Mouse (Mus musculus): ENCODE measurements around the gene Ppil4. TPM values are rescaled to one million over a fixed set of nuclear protein-coding genes. Genes with fewer than 3 reads are reported as not detected.
A peak's percentile ranks its signal among the peaks of the same experiment; 100 is the strongest.
"Not testable (repeated sequence)": the region's sequence is repeated elsewhere in the genome, so short reads cannot be mapped to it uniquely, and the experiment has no call there.

Ppil4 gene
- polyA plus RNA-seq (2015; fragmentation: Nextera tagmentation; extraction: Ambion mirVana): 63.7 and 65.0 TPM in 2 replicates

- H3K27ac ChIP-seq (ENCODE audit: low read length): peak within 1 kb of the TSS; percentile 64
- peak; percentile 97 for ATAC-seq
- WGBS: under 1% methylated on average over 52 of the region's 52 CpGs
Measured at GRCm38 (mm10) chr10:7792751-7793385, at the start of gene Ppil4, which contains the start of gene Ginm1. Gene Ppil4, plus strand, starts transcription at chr10:7792891. Gene Ginm1, minus strand, starts transcription at chr10:7792824.

GRCm38 (mm10) chr10:7745528-7745927 is 47.2 kb upstream of the Ppil4 start:
- 94% methylated on average over 6 of the region's 6 CpGs for WGBS
- not testable (repeated sequence) for H3K9ac ChIP-seq (replicated peaks; ENCODE audit: low read depth, low read length); H3K4me3 ChIP-seq (replicated peaks; ENCODE audit: low read length); H3K27me3 ChIP-seq (replicated peaks; ENCODE audit: control insufficient read depth, insufficient read depth, low read length); ATAC-seq; H3K4me2 ChIP-seq (ENCODE audit: low read length); H3K4me1 ChIP-seq (replicated peaks; ENCODE audit: control insufficient read depth, insufficient read depth, low read length); H3K27ac ChIP-seq (ENCODE audit: low read length); H3K9me3 ChIP-seq (ENCODE audit: control insufficient read depth, low read length)
- H3K36me3 ChIP-seq (ENCODE audit: control insufficient read depth, insufficient read depth): peaks cover 12% of the 10 kb centered on the region

More at GRCm38 (mm10) chr10:7792751-7793385, at the start of gene Ppil4, which contains the start of gene Ginm1:
- peak within 1 kb of the TSS; percentile 80 for H3K4me2 ChIP-seq (ENCODE audit: low read length)
- H3K9me3 ChIP-seq (ENCODE audit: control insufficient read depth, low read length): no peaks in the 10 kb centered on the region
- peak within 1 kb of the TSS; percentile 98 for H3K4me3 ChIP-seq (replicated peaks; ENCODE audit: low read length)
- peak within 1 kb of the TSS; percentile 88 for H3K9ac ChIP-seq (replicated peaks; ENCODE audit: low read depth, low read length)
- peaks cover 13% of the 10 kb centered on the region for H3K4me1 ChIP-seq (replicated peaks; ENCODE audit: control insufficient read depth, insufficient read depth, low read length)
- H3K36me3 ChIP-seq (ENCODE audit: control insufficient read depth, insufficient read depth): peaks cover 12% of the 10 kb centered on the region
- no peaks in the 10 kb centered on the region for H3K27me3 ChIP-seq (replicated peaks; ENCODE audit: control insufficient read depth, insufficient read depth, low read length)

- no peak overlapping the region for H3K4me3 ChIP-seq (replicated peaks; ENCODE audit: low read length)
- no peak overlapping the region for H3K27ac ChIP-seq (ENCODE audit: low read length)
- H3K9ac ChIP-seq (replicated peaks; ENCODE audit: low read depth, low read length): no peak overlapping the region
- no peaks in the 10 kb centered on the region for H3K9me3 ChIP-seq (ENCODE audit: control insufficient read depth, low read length)
- no peak for ATAC-seq
- no peak overlapping the region for H3K4me2 ChIP-seq (ENCODE audit: low read length)
- 91% methylated on average over 6 of the region's 6 CpGs for WGBS
- H3K4me1 ChIP-seq (replicated peaks; ENCODE audit: control insufficient read depth, insufficient read depth, low read length): no peaks in the 10 kb centered on the region
- H3K27me3 ChIP-seq (replicated peaks; ENCODE audit: control insufficient read depth, insufficient read depth, low read length): no peaks in the 10 kb centered on the region
- peaks cover 27% of the 10 kb centered on the region for H3K36me3 ChIP-seq (ENCODE audit: control insufficient read depth, insufficient read depth)
Measured at GRCm38 (mm10) chr10:7748752-7749151, 43.9 kb upstream of the Ppil4 start.

DNA sequence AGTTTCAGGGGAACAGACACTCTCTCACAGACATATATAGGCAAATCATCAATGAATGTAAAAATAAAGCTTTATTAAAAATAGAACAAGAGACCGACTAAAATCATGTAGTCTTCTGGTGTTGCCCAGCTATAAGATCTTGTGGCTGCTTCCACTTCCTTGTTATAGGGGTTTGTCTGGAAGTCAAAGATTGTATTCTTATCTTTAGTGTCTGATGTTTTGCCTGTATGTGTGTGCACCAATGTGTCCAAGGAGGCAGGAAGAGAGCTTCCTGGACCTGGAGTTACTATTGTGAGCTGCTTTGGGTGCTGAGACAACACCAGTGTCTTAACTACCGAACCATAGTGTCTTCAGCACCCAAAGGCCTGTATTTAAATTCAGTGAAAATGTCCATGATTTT is 35.1 kb upstream of the Ppil4 start:
- no peak overlapping the region for H3K27ac ChIP-seq (ENCODE audit: low read length)
- H3K9me3 ChIP-seq (ENCODE audit: control insufficient read depth, low read length): no peaks in the 10 kb centered on the region
- H3K9ac ChIP-seq (replicated peaks; ENCODE audit: low read depth, low read length): no peak overlapping the region
- H3K36me3 ChIP-seq (ENCODE audit: control insufficient read depth, insufficient read depth): peaks cover 26% of the 10 kb centered on the region
- H3K4me1 ChIP-seq (replicated peaks; ENCODE audit: control insufficient read depth, insufficient read depth, low read length): no peaks in the 10 kb centered on the region
- no peak overlapping the region for H3K4me2 ChIP-seq (ENCODE audit: low read length)
- 98% methylated on average over 2 of the region's 2 CpGs for WGBS
- ATAC-seq: no peak
- no peak overlapping the region for H3K4me3 ChIP-seq (replicated peaks; ENCODE audit: low read length)
- no peaks in the 10 kb centered on the region for H3K27me3 ChIP-seq (replicated peaks; ENCODE audit: control insufficient read depth, insufficient read depth, low read length)

GRCm38 (mm10) chr10:7772346-7772745 is 20.3 kb upstream of the Ppil4 start:
- H3K36me3 ChIP-seq (ENCODE audit: control insufficient read depth, insufficient read depth): peaks cover 30% of the 10 kb centered on the region
- no peaks in the 10 kb centered on the region for H3K27me3 ChIP-seq (replicated peaks; ENCODE audit: control insufficient read depth, insufficient read depth, low read length)
- H3K4me3 ChIP-seq (replicated peaks; ENCODE audit: low read length): no peak overlapping the region
- H3K9me3 ChIP-seq (ENCODE audit: control insufficient read depth, low read length): no peaks in the 10 kb centered on the region
- H3K9ac ChIP-seq (replicated peaks; ENCODE audit: low read depth, low read length): no peak overlapping the region
- WGBS: 94% methylated on average over 4 of the region's 4 CpGs
- H3K4me1 ChIP-seq (replicated peaks; ENCODE audit: control insufficient read depth, insufficient read depth, low read length): no peaks in the 10 kb centered on the region
- H3K27ac ChIP-seq (ENCODE audit: low read length): no peak overlapping the region
- ATAC-seq: no peak
- no peak overlapping the region for H3K4me2 ChIP-seq (ENCODE audit: low read length)

DNA sequence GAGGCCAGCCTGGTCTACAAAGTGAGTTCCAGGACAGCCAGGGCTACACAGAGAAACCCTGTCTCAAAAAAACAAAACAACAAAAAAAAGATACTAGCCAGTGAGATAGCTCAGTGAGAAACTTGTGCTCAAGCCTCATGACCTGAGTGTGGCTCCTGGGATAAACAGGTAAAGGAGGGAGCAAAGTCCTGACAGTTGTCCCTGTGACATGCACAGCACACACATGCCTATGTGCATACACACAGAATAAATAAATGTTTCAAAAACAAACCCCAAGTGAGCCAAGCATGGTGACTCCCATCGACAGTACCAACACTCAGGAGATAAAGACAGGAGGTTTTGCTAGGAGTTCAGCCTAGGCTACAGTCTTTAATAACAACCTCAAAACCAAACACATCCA is 19.9 kb upstream of the Ppil4 start:
- H3K9me3 ChIP-seq (ENCODE audit: control insufficient read depth, low read length): no peaks in the 10 kb centered on the region
- H3K27ac ChIP-seq (ENCODE audit: low read length): no peak overlapping the region

GRCm38 (mm10) chr10:7775421-7775820 is 17.3 kb upstream of the Ppil4 start:
- 91% methylated on average over 8 of the region's 8 CpGs for WGBS
- peaks cover 24% of the 10 kb centered on the region for H3K36me3 ChIP-seq (ENCODE audit: control insufficient read depth, insufficient read depth)

More for the DNA sequence above, 19.9 kb upstream of the Ppil4 start:
- WGBS: 100% methylated on average over 1 of the region's 1 CpGs
- Histone ChIP-seq H3K4me3 (replicated peaks; ENCODE audit: low read length) (no peak overlapping the region), H3K27me3 (replicated peaks; ENCODE audit: control insufficient read depth, insufficient read depth, low read length) (no peaks in the 10 kb centered on the region), H3K4me2 (ENCODE audit: low read length) (no peak overlapping the region), H3K36me3 (ENCODE audit: control insufficient read depth, insufficient read depth) (peaks cover 31% of the 10 kb centered on the region), H3K4me1 (replicated peaks; ENCODE audit: control insufficient read depth, insufficient read depth, low read length) (no peaks in the 10 kb centered on the region), H3K9ac (replicated peaks; ENCODE audit: low read depth, low read length) (no peak overlapping the region)
- ATAC-seq: no peak

GRCm38 (mm10) chr10:7778361-7778760 is 14.3 kb upstream of the Ppil4 start:
- Histone ChIP-seq H3K4me3 (replicated peaks; ENCODE audit: low read length) (no peak overlapping the region), H3K9ac (replicated peaks; ENCODE audit: low read depth, low read length) (no peak overlapping the region), H3K36me3 (ENCODE audit: control insufficient read depth, insufficient read depth) (peaks cover 8% of the 10 kb centered on the region), H3K27me3 (replicated peaks; ENCODE audit: control insufficient read depth, insufficient read depth, low read length) (no peaks in the 10 kb centered on the region), H3K9me3 (ENCODE audit: control insufficient read depth, low read length) (no peaks in the 10 kb centered on the region), H3K4me2 (ENCODE audit: low read length) (no peak overlapping the region), H3K27ac (ENCODE audit: low read length) (no peak overlapping the region), H3K4me1 (replicated peaks; ENCODE audit: control insufficient read depth, insufficient read depth, low read length) (peaks cover 7% of the 10 kb centered on the region)
- no peak for ATAC-seq
- WGBS: 93% methylated on average over 3 of the region's 3 CpGs

More at GRCm38 (mm10) chr10:7775421-7775820, 17.3 kb upstream of the Ppil4 start:
- H3K27ac ChIP-seq (ENCODE audit: low read length): no peak overlapping the region
- H3K4me3 ChIP-seq (replicated peaks; ENCODE audit: low read length): no peak overlapping the region
- 0 out of 2 replicates have a peak, but pooled peaks cover 2% of the 10 kb centered on the region for H3K4me1 ChIP-seq (replicated peaks; ENCODE audit: control insufficient read depth, insufficient read depth, low read length)
- H3K27me3 ChIP-seq (replicated peaks; ENCODE audit: control insufficient read depth, insufficient read depth, low read length): no peaks in the 10 kb centered on the region
- no peak overlapping the region for H3K9ac ChIP-seq (replicated peaks; ENCODE audit: low read depth, low read length)
- no peaks in the 10 kb centered on the region for H3K9me3 ChIP-seq (ENCODE audit: control insufficient read depth, low read length)
- H3K4me2 ChIP-seq (ENCODE audit: low read length): no peak overlapping the region
- no peak for ATAC-seq

GRCm38 (mm10) chr10:7779751-7780237 is 12.9 kb upstream of the Ppil4 start:
- Histone ChIP-seq H3K36me3 (ENCODE audit: control insufficient read depth, insufficient read depth) (0 out of 2 replicates have a peak, but pooled peaks cover 3% of the 10 kb centered on the region), H3K27me3 (replicated peaks; ENCODE audit: control insufficient read depth, insufficient read depth, low read length) (no peaks in the 10 kb centered on the region), H3K4me1 (replicated peaks; ENCODE audit: control insufficient read depth, insufficient read depth, low read length) (peaks cover 7% of the 10 kb centered on the region), H3K27ac (ENCODE audit: low read length) (no peak overlapping the region), H3K9me3 (ENCODE audit: control insufficient read depth, low read length) (no peaks in the 10 kb centered on the region), H3K4me2 (ENCODE audit: low read length) (peak overlapping the region; percentile 79), H3K9ac (replicated peaks; ENCODE audit: low read depth, low read length) (peak overlapping the region; percentile 72), H3K4me3 (replicated peaks; ENCODE audit: low read length) (peak overlapping the region; percentile 72)
- ATAC-seq: no peak; the same call in 1 of the 2 replicates
- WGBS: 20% methylated on average over 7 of the region's 7 CpGs

All from forebrain, embryonic 16.5 days (tissue).